Mouse (Mus musculus) embryonic facial prominence, embryonic 14.5 days (tissue): Measurements from ENCODE around the gene Vapb. TPM values are rescaled to one million over a fixed set of nuclear protein-coding genes. Genes with fewer than 3 reads are reported as not detected.
A peak's percentile ranks its signal among the peaks of the same experiment; 100 is the strongest.

Experiments
- ATAC-seq: fragments of 200-750 bp; cut with Nextera tagmentation; 2 replicates; pipeline ENCODE4 v1.8.0; 2017; ENCODE audit warnings: low read depth, moderate number of reproducible peaks, moderate TSS enrichment
- DNase-seq: peaks from one replicate; pipeline ENCODE4 v3.0.0-alpha.2; 2015; ENCODE audit warnings: low spot score
- H3K27ac ChIP-seq: fragments of 300-500 bp; sonication (generic); replicated peaks from 2 replicates; pipeline ENCODE4 v1.5.1; 2014; ENCODE audit warnings: low read depth, mild to moderate bottlenecking, low read length, moderate library complexity
- H3K27me3 ChIP-seq: fragments of 300-500 bp; sonication (generic); replicated peaks from 2 replicates; pipeline ENCODE4 v1.6.1; 2014; ENCODE audit warnings: low read length; ENCODE audit not compliant: control insufficient read depth, insufficient read depth
- H3K36me3 ChIP-seq: fragments of 300-500 bp; sonication (generic); 2 replicates; pipeline ENCODE4 v1.6.1; 2014; ENCODE audit warnings: low read length, mixed read lengths; ENCODE audit not compliant: control insufficient read depth, insufficient read depth
- H3K4me1 ChIP-seq: fragments of 300-500 bp; sonication (generic); 2 replicates; pipeline ENCODE4 v1.6.1; 2014; ENCODE audit warnings: antibody characterized with exemption, low read length; ENCODE audit not compliant: control insufficient read depth, insufficient read depth
- H3K4me2 ChIP-seq: fragments of 300-500 bp; sonication (generic); 2 replicates; pipeline ENCODE4 v1.6.1; 2014; ENCODE audit warnings: low read depth, mild to moderate bottlenecking, low read length, moderate library complexity, mixed read lengths
- H3K4me3 ChIP-seq: fragments of 300-500 bp; sonication (generic); 2 replicates; pipeline ENCODE4 v1.5.1; 2014; ENCODE audit warnings: low read depth, mild to moderate bottlenecking, low read length
- H3K9ac ChIP-seq: fragments of 300-500 bp; sonication (generic); 2 replicates; pipeline ENCODE4 v1.6.1; 2014; ENCODE audit warnings: low read depth, mild to moderate bottlenecking, low read length, moderate library complexity, mixed read lengths
- H3K9me3 ChIP-seq: fragments of 300-500 bp; sonication (generic); 2 replicates; pipeline ENCODE4 v1.6.1; 2016; ENCODE audit warnings: low read length; ENCODE audit not compliant: control insufficient read depth
- WGBS: fragments of 180-500 bp; shearing (Covaris S2); extraction: QIAGEN DNeasy Blood & Tissue Kit; methylation state at CpG from one replicate; pipeline ENCODE4 v1.1.7; 2014; 5-methylcytosine and 5-hydroxymethylcytosine counted together
- polyA plus RNA-seq: library from polyadenylated mRNA; unstranded; fragments of >200 nt; fragmentation: Nextera tagmentation; extraction: Ambion mirVana; gene quantifications from 2 replicates; pipeline ENCODE4 v1.2.1, GENCODE M21; 2014

Gene Vapb
- polyA plus RNA-seq, 1 experiment from 2014 or later = 12.9 TPM

- H3K4me3 ChIP-seq = no peak overlapping the region
- H3K4me1 ChIP-seq = peaks cover 13% of the 10 kb centered on the region
- no peaks in the 10 kb centered on the region for H3K27me3 ChIP-seq
- no peak overlapping the region for H3K4me2 ChIP-seq
- ATAC-seq (no peak), DNase-seq (no peak)
- H3K36me3 ChIP-seq = peaks cover 19% of the 10 kb centered on the region; the same call in 1 of the 2 replicates
- WGBS = 62% methylated on average over 5 of the region's 5 CpGs
- no peak overlapping the region for H3K9ac ChIP-seq
- no peaks in the 10 kb centered on the region for H3K9me3 ChIP-seq
- no peak overlapping the region for H3K27ac ChIP-seq
Measured at GRCm38 (mm10) chr2:173770620-173771019, 33.3 kb downstream of the Vapb start.

- H3K4me1 ChIP-seq = peaks cover 16% of the 10 kb centered on the region
- H3K4me2 ChIP-seq = no peak overlapping the region
- WGBS = 61% methylated on average over 8 of the region's 8 CpGs
- DNase-seq (no peak), ATAC-seq (no peak)
- peaks cover 25% of the 10 kb centered on the region for H3K36me3 ChIP-seq
- no peaks in the 10 kb centered on the region for H3K9me3 ChIP-seq
- H3K27me3 ChIP-seq = no peaks in the 10 kb centered on the region
- no peak overlapping the region for H3K4me3 ChIP-seq
- no peak overlapping the region for H3K27ac ChIP-seq
- no peak overlapping the region for H3K9ac ChIP-seq
Measured at GRCm38 (mm10) chr2:173771706-173772105, 34.4 kb downstream of the Vapb start.

- H3K4me3 ChIP-seq = no peak overlapping the region
- ATAC-seq (no peak), DNase-seq (no peak)
- 45% methylated on average over 3 of the region's 3 CpGs for WGBS
- H3K4me2 ChIP-seq = no peak overlapping the region
- no peaks in the 10 kb centered on the region for H3K9me3 ChIP-seq
- H3K4me1 ChIP-seq = peaks cover 16% of the 10 kb centered on the region
- no peaks in the 10 kb centered on the region for H3K27me3 ChIP-seq
- H3K9ac ChIP-seq = no peak overlapping the region
- peaks cover 54% of the 10 kb centered on the region for H3K36me3 ChIP-seq
- H3K27ac ChIP-seq = no peak overlapping the region
Measured at GRCm38 (mm10) chr2:173775556-173775955, 38.2 kb downstream of the Vapb start.

GRCm38 (mm10) chr2:173776108-173776507 is 38.8 kb downstream of the Vapb start:
- DNase-seq (peak; percentile 40), ATAC-seq (no peak)
- Histone ChIP-seq H3K9me3 (no peaks in the 10 kb centered on the region), H3K4me2 (no peak overlapping the region), H3K9ac (no peak overlapping the region), H3K36me3 (peaks cover 59% of the 10 kb centered on the region), H3K27ac (no peak overlapping the region), H3K27me3 (no peaks in the 10 kb centered on the region), H3K4me3 (no peak overlapping the region), H3K4me1 (peaks cover 13% of the 10 kb centered on the region)
- 24% methylated on average over 9 of the region's 9 CpGs for WGBS

- DNase-seq (no peak), ATAC-seq (no peak)
- H3K4me2 ChIP-seq = no peak overlapping the region
- H3K9me3 ChIP-seq = no peaks in the 10 kb centered on the region
- no peak overlapping the region for H3K9ac ChIP-seq
- no peak overlapping the region for H3K4me3 ChIP-seq
- H3K27me3 ChIP-seq = no peaks in the 10 kb centered on the region
- H3K4me1 ChIP-seq = peaks cover under 1% of the 10 kb centered on the region; the same call in 1 of the 2 replicates
- WGBS = 67% methylated on average over 5 of the region's 5 CpGs
- no peak overlapping the region for H3K27ac ChIP-seq
- H3K36me3 ChIP-seq = peaks cover 61% of the 10 kb centered on the region
Measured at GRCm38 (mm10) chr2:173780931-173781330, 43.6 kb downstream of the Vapb start.

- no peak for ATAC-seq
- H3K9me3 ChIP-seq = 0 out of 2 replicates have a peak, but pooled peaks cover 5% of the 10 kb centered on the region
- H3K4me3 ChIP-seq = no peak overlapping the region
- no peaks in the 10 kb centered on the region for H3K4me1 ChIP-seq
- no peak overlapping the region for H3K9ac ChIP-seq
- no peak for DNase-seq
- no peaks in the 10 kb centered on the region for H3K27me3 ChIP-seq
- no peak overlapping the region for H3K27ac ChIP-seq
- WGBS = 31% methylated on average over 3 of the region's 3 CpGs
- H3K4me2 ChIP-seq = no peak overlapping the region
- H3K36me3 ChIP-seq = peaks cover 30% of the 10 kb centered on the region
Measured at GRCm38 (mm10) chr2:173784366-173784765, 47.1 kb downstream of the Vapb start.

- H3K27ac ChIP-seq = no peak overlapping the region
- no peak overlapping the region for H3K9ac ChIP-seq
- DNase-seq (no peak), ATAC-seq (no peak)
- no peaks in the 10 kb centered on the region for H3K4me1 ChIP-seq
- no peak overlapping the region for H3K4me2 ChIP-seq
- H3K36me3 ChIP-seq = peaks cover 24% of the 10 kb centered on the region
- no peaks in the 10 kb centered on the region for H3K27me3 ChIP-seq
- 0 out of 2 replicates have a peak, but pooled peaks cover 5% of the 10 kb centered on the region for H3K9me3 ChIP-seq
- WGBS = 74% methylated on average over 6 of the region's 6 CpGs
- no peak overlapping the region for H3K4me3 ChIP-seq
Measured at GRCm38 (mm10) chr2:173784884-173785283, 47.6 kb downstream of the Vapb start.

GRCm38 (mm10) chr2:173789945-173790804 is 52.9 kb downstream of the Vapb start:
- 0 out of 2 replicates have a peak overlapping the region, but pooled peaks have one; percentile 1 for H3K4me2 ChIP-seq
- DNase-seq (peak; percentile 72), ATAC-seq (peak; percentile 84)
- H3K4me3 ChIP-seq = no peak overlapping the region
- H3K36me3 ChIP-seq = no peaks in the 10 kb centered on the region
- peaks cover 18% of the 10 kb centered on the region for H3K4me1 ChIP-seq
- H3K27ac ChIP-seq = peak overlapping the region; percentile 61
- 13% methylated on average over 18 of the region's 23 CpGs for WGBS
- H3K9me3 ChIP-seq = 0 out of 2 replicates have a peak, but pooled peaks cover 5% of the 10 kb centered on the region
- H3K9ac ChIP-seq = no peak overlapping the region
- no peaks in the 10 kb centered on the region for H3K27me3 ChIP-seq
